Mouse (Mus musculus) heart, postnatal 0 days (tissue): ENCODE data around the gene Nos3. TPM values are rescaled to one million over a fixed set of nuclear protein-coding genes. Genes with fewer than 3 reads are reported as not detected.

Source experiments
- ATAC-seq: fragments of 200-750 bp; cut with Nextera tagmentation; 2 replicates; pipeline ENCODE4 v1.8.0; 2017; ENCODE audit warnings: low read depth, moderate number of reproducible peaks, moderate library complexity; ENCODE audit not compliant: insufficient read depth
- DNase-seq: peaks from one replicate; pipeline ENCODE4 v3.0.0-alpha.2; 2016; ENCODE audit warnings: low spot score
- H3K27ac ChIP-seq: fragments of 300-500 bp; sonication (generic); 2 replicates; pipeline ENCODE4 v1.5.1; 2014; ENCODE audit warnings: low read depth, mild to moderate bottlenecking
- H3K27me3 ChIP-seq: fragments of 300-500 bp; sonication (generic); 2 replicates; pipeline ENCODE4 v1.6.1; 2014; ENCODE audit warnings: low read length, mixed read lengths; ENCODE audit not compliant: control insufficient read depth, insufficient read depth
- H3K36me3 ChIP-seq: fragments of 300-500 bp; sonication (generic); replicated peaks from 2 replicates; pipeline ENCODE4 v1.6.1; 2014; ENCODE audit warnings: low read length, mixed read lengths; ENCODE audit not compliant: control insufficient read depth, insufficient read depth
- H3K4me1 ChIP-seq: fragments of 300-500 bp; sonication (generic); 2 replicates; pipeline ENCODE4 v1.6.1; 2014; ENCODE audit warnings: antibody characterized with exemption; ENCODE audit not compliant: control insufficient read depth, insufficient read depth
- H3K4me2 ChIP-seq: fragments of 300-500 bp; sonication (generic); 2 replicates; pipeline ENCODE4 v1.6.1; 2014; ENCODE audit warnings: low read depth, mild to moderate bottlenecking, low read length, moderate library complexity
- H3K4me3 ChIP-seq: fragments of 300-500 bp; sonication (generic); 2 replicates; pipeline ENCODE4 v1.5.1; 2014; ENCODE audit warnings: low read depth, low read length
- H3K9ac ChIP-seq: fragments of 300-500 bp; sonication (generic); replicated peaks from 2 replicates; pipeline ENCODE4 v1.6.1; 2014; ENCODE audit warnings: low read depth, low read length, mixed read lengths
- H3K9me3 ChIP-seq: fragments of 300-500 bp; sonication (generic); replicated peaks from 2 replicates; pipeline ENCODE4 v1.6.1; 2016; ENCODE audit warnings: low read length; ENCODE audit not compliant: control insufficient read depth
- CTCF ChIP-seq: IDR thresholded peaks from 2 replicates; pipeline ENCODE4 v1.5.1; 2016; ENCODE audit warnings: antibody characterized with exemption, control low read depth, low read depth
- EP300 ChIP-seq: IDR thresholded peaks from 2 replicates; pipeline ENCODE4 v1.6.1; 2016; ENCODE audit warnings: antibody characterized with exemption, low read depth
- WGBS: fragments of 180-500 bp; shearing (Covaris S2); extraction: QIAGEN DNeasy Blood & Tissue Kit; methylation state at CpG from one replicate; pipeline ENCODE4 v1.1.7; 2014; 5-methylcytosine and 5-hydroxymethylcytosine counted together
- polyA plus RNA-seq: library from polyadenylated mRNA; unstranded; fragments of >200 nt; fragmentation: Nextera tagmentation; extraction: Ambion mirVana; gene quantifications from 2 replicates; pipeline ENCODE4 v1.2.1, GENCODE M21; 2015
- total RNA-seq: library from RNA; depleted of rRNA; stranded (reverse); fragments of >200 nt; gene quantifications from 2 replicates; pipeline ENCODE4 v1.2.3, GENCODE M21; 2014; ENCODE audit warnings: low replicate concordance

The Nos3 gene
- total and polyA plus RNA-seq, 2 experiments from 2014 or later = 25.6 to 50.9 TPM

DNA sequence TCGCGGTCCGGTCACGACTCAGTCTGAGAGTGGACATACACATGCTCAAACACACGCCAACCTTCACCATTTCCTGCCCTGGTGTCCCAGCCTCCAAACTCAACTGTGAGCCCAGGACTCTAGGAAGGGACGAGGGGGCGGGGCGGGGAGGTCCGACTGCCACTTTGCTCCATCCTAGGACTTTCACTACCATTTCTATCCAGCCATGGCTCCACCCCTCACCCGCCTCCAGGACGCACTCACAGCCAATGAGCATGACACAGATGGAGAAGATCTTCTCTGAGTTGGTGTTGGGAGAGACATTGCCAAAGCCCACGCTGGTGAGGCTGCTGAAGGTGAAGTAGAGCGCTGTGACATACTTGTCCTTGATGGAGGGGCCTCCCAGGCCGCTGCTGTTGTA lies 39.4 kb upstream of the Nos3 start:
- no peak for ATAC-seq
- Histone ChIP-seq H3K9ac (no peak overlapping the region), H3K36me3 (peaks cover 53% of the 10 kb centered on the region), H3K4me1 (peaks cover 50% of the 10 kb centered on the region), H3K4me3 (no peak overlapping the region), H3K9me3 (no peaks in the 10 kb centered on the region), H3K4me2 (no peak overlapping the region), H3K27me3 (no peaks in the 10 kb centered on the region), H3K27ac (no peak overlapping the region)
- no peak for DNase-seq
- 53% methylated on average over 14 of the region's 14 CpGs for WGBS
- TF ChIP-seq EP300 = no peak
- TF ChIP-seq CTCF = no peak

DNA sequence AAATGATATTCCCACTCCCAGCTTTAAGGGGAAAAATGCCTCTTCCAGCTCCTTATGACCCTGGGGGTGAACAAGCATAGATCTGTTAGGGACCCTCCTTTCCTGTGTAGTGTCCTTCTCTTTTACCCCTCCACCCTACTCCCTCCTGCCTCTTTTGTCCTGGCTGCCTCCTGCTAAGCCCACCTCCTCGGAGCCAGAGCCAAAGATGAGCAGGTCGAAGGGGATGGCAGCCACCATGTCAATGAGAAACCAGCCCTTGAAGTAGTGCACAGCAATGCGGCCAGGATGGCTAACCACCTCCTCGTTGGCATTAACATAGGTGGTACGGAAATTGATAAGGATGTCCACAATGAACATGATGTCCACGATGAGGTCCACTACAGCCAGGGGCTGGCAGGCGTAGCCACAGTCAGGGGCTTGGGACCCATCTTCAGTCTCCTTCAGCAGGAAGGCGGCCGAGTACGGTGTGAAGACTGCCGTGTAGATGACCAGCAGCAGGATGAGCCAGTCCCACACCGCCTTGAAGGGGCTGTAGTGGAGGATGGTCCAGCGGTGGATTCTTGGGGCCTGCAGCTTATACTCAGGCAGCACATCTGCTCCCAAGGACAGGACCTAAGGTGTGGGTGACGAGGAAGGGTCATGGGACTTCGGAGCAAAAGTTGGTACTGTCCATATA lies 38.3 kb upstream of the Nos3 start:
- no peak overlapping the region for H3K9ac ChIP-seq
- DNase-seq = no peak
- H3K4me2 ChIP-seq = no peak overlapping the region
- ATAC-seq = no peak
- peaks cover 44% of the 10 kb centered on the region for H3K4me1 ChIP-seq
- no peaks in the 10 kb centered on the region for H3K9me3 ChIP-seq
- WGBS = 79% methylated on average over 15 of the region's 15 CpGs
- TF ChIP-seq CTCF (no peak), EP300 (no peak)
- H3K27ac ChIP-seq = peak overlapping the region; percentile 84
- H3K36me3 ChIP-seq = peaks cover 57% of the 10 kb centered on the region
- H3K4me3 ChIP-seq = no peak overlapping the region
- H3K27me3 ChIP-seq = no peaks in the 10 kb centered on the region

DNA sequence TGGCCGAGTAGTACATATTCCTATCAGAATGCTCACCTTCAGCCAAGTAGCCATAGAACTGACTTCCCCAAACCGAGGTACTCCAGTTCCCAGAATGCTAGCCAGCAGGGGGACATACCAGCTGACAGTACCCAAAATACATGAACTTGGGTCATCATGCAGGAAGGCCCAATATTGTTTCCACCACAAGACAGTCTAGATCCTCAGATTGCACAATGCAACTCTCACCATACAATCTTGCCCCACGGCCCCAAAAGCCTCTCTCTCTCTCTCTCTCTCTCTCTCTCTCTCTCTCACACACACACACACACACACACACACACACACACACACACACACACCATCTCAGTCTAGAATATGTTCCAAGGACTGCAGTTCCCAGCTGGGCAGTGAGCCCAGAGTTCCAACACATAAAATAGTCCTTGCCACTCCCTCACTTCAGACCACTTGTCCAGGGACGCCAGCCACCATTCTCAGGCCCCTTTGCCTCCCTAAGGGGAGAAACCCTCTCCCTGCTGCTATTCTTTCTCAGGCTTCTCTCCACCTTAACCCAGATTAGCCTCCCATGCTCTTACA lies 37.7 kb upstream of the Nos3 start:
- peak overlapping the region; percentile 61 for H3K4me2 ChIP-seq
- H3K4me1 ChIP-seq = peaks cover 43% of the 10 kb centered on the region
- H3K27ac ChIP-seq = peak overlapping the region; percentile 84
- no peak overlapping the region for H3K4me3 ChIP-seq
- 0 out of 2 replicates have a peak overlapping the region, but pooled peaks have one; percentile 13 for H3K9ac ChIP-seq
- TF ChIP-seq CTCF (no peak), EP300 (no peak)
- peaks cover 57% of the 10 kb centered on the region for H3K36me3 ChIP-seq
- peak; percentile 34; the same call in 1 of the 2 replicates for ATAC-seq
- no peaks in the 10 kb centered on the region for H3K27me3 ChIP-seq
- WGBS = 23% methylated on average over 4 of the region's 4 CpGs
- peak; percentile 85 for DNase-seq
- no peaks in the 10 kb centered on the region for H3K9me3 ChIP-seq

DNA sequence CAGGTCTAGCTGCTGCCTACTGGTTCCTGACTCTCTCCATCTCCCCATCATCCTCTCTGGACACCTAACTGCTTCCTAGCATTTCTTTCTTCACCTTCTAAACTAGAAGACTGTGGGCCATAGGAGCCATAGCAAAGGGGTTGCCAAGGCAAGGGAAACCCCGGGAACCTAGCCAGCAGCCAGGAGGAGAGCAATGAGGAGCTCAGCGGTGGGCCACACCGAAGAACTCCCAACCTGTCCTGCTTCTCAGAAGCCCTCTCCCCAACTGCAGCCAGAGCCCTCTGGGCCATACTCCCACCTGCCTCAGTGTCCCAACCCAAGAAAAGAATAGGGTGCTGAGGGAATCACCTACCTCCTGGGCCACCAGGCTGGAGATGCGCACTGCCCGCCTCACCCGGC lies 35.8 kb upstream of the Nos3 start:
- H3K4me3 ChIP-seq = peak overlapping the region; percentile 35
- 59% methylated on average over 6 of the region's 6 CpGs for WGBS
- peaks cover 49% of the 10 kb centered on the region for H3K36me3 ChIP-seq
- peaks cover 34% of the 10 kb centered on the region for H3K4me1 ChIP-seq
- no peak for DNase-seq
- no peak for ATAC-seq
- peak overlapping the region; percentile 87 for H3K27ac ChIP-seq
- no peaks in the 10 kb centered on the region for H3K9me3 ChIP-seq
- no peak for TF ChIP-seq EP300
- TF ChIP-seq CTCF = no peak
- H3K9ac ChIP-seq = peak overlapping the region; percentile 64
- H3K4me2 ChIP-seq = peak overlapping the region; percentile 61
- H3K27me3 ChIP-seq = no peaks in the 10 kb centered on the region

DNA sequence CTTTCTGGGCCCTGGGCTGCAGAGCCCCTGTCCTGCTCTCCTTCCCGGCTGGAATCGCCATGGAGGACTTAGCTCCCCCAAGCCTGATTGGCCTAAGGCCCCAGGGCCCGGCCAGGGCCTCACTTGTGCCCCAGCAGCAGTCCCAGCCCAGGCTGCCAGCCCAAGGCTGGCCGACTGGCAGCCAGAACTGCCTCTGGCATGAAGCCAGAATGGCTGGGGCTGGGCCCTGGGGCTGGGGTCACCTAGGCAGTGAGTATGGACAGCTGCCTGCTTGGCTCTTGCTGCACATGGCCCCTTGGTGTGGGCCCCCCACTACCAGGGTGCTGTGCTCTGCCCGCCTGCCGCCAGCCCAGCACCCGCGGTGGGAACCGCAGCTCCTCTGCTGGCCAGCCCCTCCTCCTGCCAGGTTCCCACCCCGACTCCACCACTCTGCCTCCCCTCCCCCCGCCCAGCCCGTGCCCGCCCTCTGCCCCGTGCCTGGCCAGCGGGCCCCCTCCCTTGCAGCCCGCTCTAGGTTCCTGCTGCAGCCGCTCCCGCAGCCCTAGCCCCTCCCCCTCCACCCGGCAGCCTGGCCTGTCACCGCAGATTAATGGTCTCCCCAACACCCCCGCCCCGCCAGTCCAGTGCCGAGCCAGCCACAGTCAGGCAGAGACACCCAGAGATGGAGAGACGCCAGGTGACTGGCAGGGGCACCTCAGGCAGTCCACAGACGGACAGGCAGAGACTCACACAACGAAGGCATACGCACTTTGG lies 35.2 kb upstream of the Nos3 start:
- Histone ChIP-seq H3K4me1 (peaks cover 37% of the 10 kb centered on the region), H3K4me3 (peak overlapping the region; percentile 35), H3K4me2 (peak overlapping the region; percentile 61), H3K9ac (peak overlapping the region; percentile 64), H3K27ac (peak overlapping the region; percentile 87), H3K27me3 (no peaks in the 10 kb centered on the region), H3K9me3 (no peaks in the 10 kb centered on the region), H3K36me3 (peaks cover 46% of the 10 kb centered on the region)
- DNase-seq (peak; percentile 75), ATAC-seq (peak; percentile 83)
- 9% methylated on average over 20 of the region's 27 CpGs for WGBS
- TF ChIP-seq EP300 (peak; percentile 53; the same call in 1 of the 2 replicates), CTCF (no peak)
